Mouse (Mus musculus): ENCODE results near the gene Bcl10. TPM values are rescaled to one million over a fixed set of nuclear protein-coding genes. Genes with fewer than 3 reads are reported as not detected.
"Not testable (repeated sequence)": the region's sequence is repeated elsewhere in the genome, so short reads cannot be mapped to it uniquely, and the experiment has no call there.

Gene Bcl10
- polyA plus RNA-seq, 1 experiment from 2014 or later: 36.0 TPM

DNA sequence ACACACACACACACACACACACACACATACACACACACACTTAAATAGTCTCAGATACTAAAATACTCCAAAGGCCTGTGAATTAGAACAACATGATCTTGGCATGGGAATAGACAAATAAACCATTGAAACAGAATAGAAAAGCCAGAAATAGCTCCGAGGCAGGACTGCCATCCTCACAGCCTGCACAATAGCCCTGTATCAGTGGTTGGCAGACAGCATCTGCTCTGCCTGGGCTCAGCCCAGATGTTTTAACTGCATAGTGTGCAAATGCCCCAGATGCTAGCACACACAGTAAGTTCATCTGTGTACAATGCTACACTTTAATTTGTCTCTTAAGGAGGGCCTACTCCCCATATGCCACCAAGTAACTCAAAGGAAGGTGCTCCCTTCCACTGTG lies 37.2 kb downstream of the Bcl10 start:
- H3K27ac ChIP-seq: no peak overlapping the region
- no peak overlapping the region for H3K4me3 ChIP-seq (replicated peaks)
- H3K4me2 ChIP-seq (replicated peaks): no peak overlapping the region
- H3K27me3 ChIP-seq: peaks cover 32% of the 10 kb centered on the region
- H3K36me3 ChIP-seq: no peaks in the 10 kb centered on the region
- H3K9ac ChIP-seq (replicated peaks): no peak overlapping the region
- no peak for ATAC-seq
- H3K4me1 ChIP-seq (replicated peaks): peaks cover 20% of the 10 kb centered on the region
- H3K9me3 ChIP-seq: 0 out of 2 replicates have a peak, but pooled peaks cover 2% of the 10 kb centered on the region
- WGBS: 65% methylated on average over 1 of the region's 1 CpGs

DNA sequence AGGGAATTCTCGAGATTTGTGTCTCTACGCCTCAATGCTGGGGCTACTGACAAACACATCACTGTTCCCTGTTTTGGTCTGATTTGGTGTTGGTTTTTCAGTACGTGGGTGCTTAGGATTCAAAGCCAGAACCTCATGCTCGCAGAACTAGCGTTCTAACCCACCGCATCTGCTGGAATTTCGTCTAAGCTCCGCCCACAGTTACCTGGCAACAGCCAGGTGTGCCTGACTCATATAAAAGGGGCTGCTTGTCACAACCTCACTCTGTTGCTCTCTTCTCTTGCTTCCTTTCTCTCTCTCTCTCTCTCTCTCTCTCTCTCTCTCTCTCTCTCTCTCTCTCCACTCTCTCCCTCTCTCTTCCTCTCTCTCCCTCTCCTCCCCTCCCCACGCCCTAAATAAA lies 39.8 kb downstream of the Bcl10 start:
- H3K36me3 ChIP-seq: no peaks in the 10 kb centered on the region
- H3K4me3 ChIP-seq (replicated peaks): no peak overlapping the region
- no peak overlapping the region for H3K4me2 ChIP-seq (replicated peaks)
- no peak overlapping the region for H3K27ac ChIP-seq
- H3K9ac ChIP-seq (replicated peaks): no peak overlapping the region
- H3K9me3 ChIP-seq: no peaks in the 10 kb centered on the region
- peaks cover 36% of the 10 kb centered on the region for H3K27me3 ChIP-seq
- no peak for ATAC-seq
- 22% methylated on average over 9 of the region's 9 CpGs for WGBS
- peaks cover 24% of the 10 kb centered on the region for H3K4me1 ChIP-seq (replicated peaks)

DNA sequence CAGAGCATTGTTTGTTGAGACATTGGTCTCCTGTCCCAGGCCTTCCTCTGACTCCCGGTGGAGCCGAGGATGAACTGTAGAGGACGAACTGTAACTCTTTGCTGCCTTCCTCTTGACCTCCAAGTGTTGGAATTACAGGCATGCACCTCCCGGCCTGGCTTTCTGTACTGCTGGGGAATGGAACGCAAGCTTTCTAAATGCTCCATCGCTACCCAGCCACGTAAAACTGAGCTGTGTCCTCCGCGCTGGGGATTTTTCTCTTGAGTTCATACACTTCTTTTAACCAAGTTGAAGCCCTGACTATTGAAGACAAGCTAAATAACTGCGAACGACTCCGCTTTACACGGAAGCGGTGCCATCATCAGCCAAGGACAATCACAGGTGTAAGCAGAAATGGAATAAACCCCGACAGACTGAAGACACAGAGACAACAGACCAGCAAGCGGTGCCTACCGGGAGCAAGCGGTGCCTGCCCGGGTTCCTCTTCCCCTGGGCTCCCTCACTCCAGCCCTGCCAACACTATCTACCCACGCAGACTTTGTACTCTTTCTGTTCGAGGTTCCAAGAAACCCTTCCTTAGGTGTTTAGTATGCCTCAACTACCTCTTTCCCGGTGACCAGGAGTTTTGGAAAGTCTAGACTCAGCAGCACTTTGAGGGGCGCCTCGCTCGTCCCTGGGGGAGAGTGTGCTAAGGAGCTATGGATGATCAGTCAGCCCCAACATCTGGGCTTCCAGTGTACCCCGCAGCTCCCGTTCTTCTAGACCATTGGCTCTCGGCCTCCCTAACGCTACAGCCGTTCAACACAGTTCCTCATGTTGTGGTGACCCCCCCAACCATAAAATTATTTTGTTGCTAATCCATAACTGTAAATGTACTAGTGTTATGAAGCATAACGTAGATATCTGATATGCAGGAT lies 40.8 kb downstream of the Bcl10 start:
- Histone ChIP-seq H3K9me3 (no peaks in the 10 kb centered on the region), H3K27me3 (peaks cover 36% of the 10 kb centered on the region), H3K4me2 (replicated peaks) (peak overlapping the region; percentile 35), H3K9ac (replicated peaks) (no peak overlapping the region), H3K4me1 (replicated peaks) (peaks cover 24% of the 10 kb centered on the region), H3K36me3 (no peaks in the 10 kb centered on the region), H3K27ac (peak overlapping the region; percentile 2; the same call in 1 of the 2 replicates), H3K4me3 (replicated peaks) (peak overlapping the region; percentile 12)
- WGBS: 18% methylated on average over 31 of the region's 31 CpGs
- ATAC-seq: 0 out of 2 replicates have a peak, but pooled peaks have one; percentile 19

DNA sequence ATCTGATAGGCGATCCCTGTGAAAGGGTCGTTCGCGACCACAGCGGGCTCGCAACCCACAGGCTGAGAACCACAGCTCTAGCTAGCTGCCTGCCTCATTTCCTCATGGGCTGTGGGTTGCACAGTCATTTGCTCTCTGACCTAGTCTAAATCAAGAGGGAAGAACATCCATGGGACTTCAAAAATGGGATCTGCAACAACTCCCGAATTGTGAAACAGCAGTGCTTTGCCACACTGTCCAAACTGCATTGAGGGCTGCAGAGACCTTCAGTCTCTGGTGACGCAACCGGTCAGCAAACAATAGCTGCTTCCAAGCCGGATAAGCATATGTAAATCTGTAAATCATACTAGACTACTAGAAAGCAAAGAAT lies 41.4 kb downstream of the Bcl10 start:
- peak; percentile 73 for ATAC-seq
- H3K4me3 ChIP-seq (replicated peaks): peak overlapping the region; percentile 12
- H3K36me3 ChIP-seq: no peaks in the 10 kb centered on the region
- peaks cover 24% of the 10 kb centered on the region for H3K4me1 ChIP-seq (replicated peaks)
- peak overlapping the region; percentile 35 for H3K4me2 ChIP-seq (replicated peaks)
- H3K9ac ChIP-seq (replicated peaks): no peak overlapping the region
- peaks cover 36% of the 10 kb centered on the region for H3K27me3 ChIP-seq
- WGBS: 13% methylated on average over 10 of the region's 10 CpGs
- H3K27ac ChIP-seq: peak overlapping the region; percentile 2; the same call in 1 of the 2 replicates
- no peaks in the 10 kb centered on the region for H3K9me3 ChIP-seq

DNA sequence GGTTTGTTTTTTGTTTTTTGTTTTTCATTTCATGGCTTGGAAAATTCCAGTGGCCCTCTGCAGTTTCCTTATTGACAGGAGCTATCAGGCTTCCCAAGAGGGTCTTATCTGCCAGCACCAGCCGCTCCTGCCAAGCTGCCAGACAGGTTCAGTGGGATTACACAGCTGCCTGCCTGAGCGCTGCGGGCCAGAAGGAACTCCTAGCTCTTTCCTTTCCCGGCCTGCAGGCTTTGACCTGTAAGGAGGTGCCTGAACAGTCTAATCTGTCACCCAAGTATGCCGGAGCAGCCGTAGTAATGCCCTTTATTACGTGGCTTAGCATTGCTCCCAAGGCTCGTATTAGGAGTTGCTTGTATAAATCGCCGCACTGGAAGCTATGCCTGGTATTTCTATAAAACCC lies 41.9 kb downstream of the Bcl10 start:
- Histone ChIP-seq H3K9me3 (no peaks in the 10 kb centered on the region), H3K9ac (replicated peaks) (no peak overlapping the region), H3K4me3 (replicated peaks) (peak overlapping the region; percentile 12; the same call in 1 of the 2 replicates), H3K4me1 (replicated peaks) (peaks cover 24% of the 10 kb centered on the region), H3K27me3 (peaks cover 36% of the 10 kb centered on the region), H3K36me3 (no peaks in the 10 kb centered on the region), H3K4me2 (replicated peaks) (peak overlapping the region; percentile 35), H3K27ac (no peak overlapping the region)
- WGBS: 10% methylated on average over 10 of the region's 10 CpGs
- ATAC-seq: peak; percentile 90

DNA sequence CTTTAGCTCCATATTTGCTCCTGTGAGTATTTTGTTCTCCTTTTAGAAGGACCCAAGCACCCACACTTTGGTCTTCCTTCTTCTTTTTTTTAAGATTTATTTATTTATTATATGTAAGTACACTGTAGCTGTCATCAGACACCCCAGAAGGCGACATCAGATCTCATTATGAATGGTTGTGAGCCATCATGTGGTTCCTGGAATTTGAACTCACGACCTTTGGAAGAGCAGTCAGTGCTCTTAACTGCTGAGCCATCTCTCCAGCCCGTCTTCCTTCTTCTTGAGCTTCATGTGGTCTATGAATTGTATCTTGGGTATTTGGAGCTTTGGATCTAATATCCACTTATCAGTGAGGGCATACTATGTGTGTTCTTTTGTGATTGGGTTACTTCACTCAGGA lies 43.0 kb downstream of the Bcl10 start:
- not testable (repeated sequence) for H3K36me3 ChIP-seq; H3K9ac ChIP-seq (replicated peaks)
- WGBS: 87% methylated on average over 3 of the region's 3 CpGs

DNA sequence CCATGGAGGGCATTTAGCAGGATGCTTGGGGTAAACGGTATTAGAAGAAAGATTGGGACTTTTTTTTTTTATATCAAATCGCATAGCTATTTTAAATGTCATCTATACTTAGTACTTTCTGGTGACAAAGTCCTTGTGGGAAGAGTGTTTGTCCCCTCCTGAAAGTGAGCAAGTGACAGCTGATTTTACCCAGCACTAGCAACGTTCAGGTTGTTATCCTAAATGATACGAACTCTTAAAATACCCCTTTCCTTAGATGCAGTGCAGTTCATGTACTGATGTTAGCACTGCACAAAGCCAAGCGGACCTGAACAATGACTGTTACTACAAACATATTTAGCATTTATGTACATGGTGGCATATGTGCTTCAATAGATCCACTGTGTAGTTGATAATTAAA lies 44.2 kb downstream of the Bcl10 start:
- Histone ChIP-seq H3K9ac (replicated peaks) (no peak overlapping the region), H3K27ac (no peak overlapping the region), H3K4me1 (replicated peaks) (peaks cover 24% of the 10 kb centered on the region), H3K4me2 (replicated peaks) (no peak overlapping the region), H3K9me3 (no peaks in the 10 kb centered on the region), H3K36me3 (no peaks in the 10 kb centered on the region), H3K27me3 (peaks cover 28% of the 10 kb centered on the region), H3K4me3 (replicated peaks) (no peak overlapping the region)
- no peak for ATAC-seq
- WGBS: 93% methylated on average over 5 of the region's 5 CpGs

More for the DNA sequence above, 43.0 kb downstream of the Bcl10 start:
- not testable (repeated sequence) for H3K4me2 ChIP-seq (replicated peaks); H3K4me3 ChIP-seq (replicated peaks); H3K9me3 ChIP-seq; ATAC-seq; H3K27ac ChIP-seq
- H3K4me1 ChIP-seq (replicated peaks): peaks cover 24% of the 10 kb centered on the region
- peaks cover 31% of the 10 kb centered on the region for H3K27me3 ChIP-seq

DNA sequence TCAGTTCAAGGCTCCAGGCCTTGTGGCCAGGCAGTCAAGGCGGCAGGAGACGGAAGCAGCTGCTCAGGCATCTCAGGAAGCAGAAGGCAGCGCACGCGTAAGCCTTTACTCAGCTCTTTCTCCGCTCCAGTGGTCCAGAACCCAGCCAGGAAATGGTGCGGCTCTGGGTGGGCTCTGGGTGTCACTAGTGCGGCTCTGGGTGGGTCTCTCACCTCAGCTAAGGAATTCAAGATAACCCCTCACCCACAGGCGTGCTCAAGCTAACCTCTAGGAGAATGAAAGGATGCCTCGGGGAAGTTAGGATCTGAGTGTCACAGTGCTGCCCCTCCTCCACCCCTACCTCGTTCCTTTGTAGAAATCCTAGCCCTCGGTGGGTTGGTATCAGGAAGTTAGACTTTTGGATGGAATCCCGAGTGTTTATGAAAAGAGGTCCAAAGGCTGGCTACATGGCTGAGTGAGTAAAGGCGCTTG lies 46.5 kb downstream of the Bcl10 start:
- ATAC-seq: no peak
- H3K4me3 ChIP-seq (replicated peaks): no peak overlapping the region
- peaks cover 7% of the 10 kb centered on the region for H3K9me3 ChIP-seq
- no peak overlapping the region for H3K4me2 ChIP-seq (replicated peaks)
- H3K27me3 ChIP-seq: peaks cover 8% of the 10 kb centered on the region
- peaks cover 11% of the 10 kb centered on the region for H3K4me1 ChIP-seq (replicated peaks)
- no peaks in the 10 kb centered on the region for H3K36me3 ChIP-seq
- no peak overlapping the region for H3K27ac ChIP-seq
- 52% methylated on average over 14 of the region's 14 CpGs for WGBS
- no peak overlapping the region for H3K9ac ChIP-seq (replicated peaks)

DNA sequence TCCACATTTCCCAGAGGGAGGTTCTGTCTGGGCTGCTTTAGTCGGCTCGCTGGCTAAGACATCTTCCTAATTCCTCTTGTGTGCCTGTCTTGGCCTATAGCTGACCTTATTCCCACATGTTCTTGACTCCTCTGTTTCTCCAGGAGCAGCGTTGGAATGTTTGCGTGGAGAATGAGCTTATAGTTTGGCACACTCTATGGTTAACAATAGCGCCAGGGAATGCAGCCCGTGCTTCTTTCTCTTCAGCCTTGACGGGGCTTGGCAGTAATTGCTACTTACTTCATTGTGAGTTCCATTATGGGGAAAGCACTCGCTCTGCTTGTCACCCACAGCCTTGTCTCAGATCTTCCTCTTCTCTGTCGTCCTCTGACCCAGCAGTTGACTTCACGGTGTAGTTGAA lies 48.9 kb downstream of the Bcl10 start:
- H3K4me3 ChIP-seq (replicated peaks): no peak overlapping the region
- H3K36me3 ChIP-seq: no peaks in the 10 kb centered on the region
- no peak for ATAC-seq
- 44% methylated on average over 10 of the region's 10 CpGs for WGBS
- no peaks in the 10 kb centered on the region; the same call in 1 of the 2 replicates for H3K27me3 ChIP-seq
- H3K9me3 ChIP-seq: peaks cover 13% of the 10 kb centered on the region
- H3K4me1 ChIP-seq (replicated peaks): no peaks in the 10 kb centered on the region
- H3K4me2 ChIP-seq (replicated peaks): no peak overlapping the region
- no peak overlapping the region for H3K27ac ChIP-seq
- H3K9ac ChIP-seq (replicated peaks): no peak overlapping the region

DNA sequence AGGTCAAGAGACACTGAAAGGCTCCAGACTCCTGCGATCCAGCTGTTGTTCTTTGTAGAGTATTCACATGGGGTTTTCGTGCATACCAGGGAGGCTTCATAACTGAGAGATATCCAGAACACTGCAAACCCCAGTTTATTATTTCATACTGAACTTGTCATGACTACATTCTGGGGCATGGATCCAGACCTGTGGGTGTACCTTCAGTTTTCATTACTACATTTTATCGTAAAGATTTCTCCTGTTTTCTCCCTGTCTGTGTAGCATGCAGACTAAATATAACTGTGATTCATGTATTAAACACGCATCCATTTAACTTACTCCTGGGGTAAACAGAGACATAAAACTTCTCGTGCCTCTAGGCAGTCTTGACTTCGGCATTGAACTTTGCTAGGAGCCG lies 52.4 kb downstream of the Bcl10 start:
- no peak overlapping the region for H3K27ac ChIP-seq
- H3K27me3 ChIP-seq: no peaks in the 10 kb centered on the region
- no peak overlapping the region for H3K4me3 ChIP-seq (replicated peaks)
- WGBS: 92% methylated on average over 7 of the region's 7 CpGs
- no peaks in the 10 kb centered on the region for H3K36me3 ChIP-seq
- H3K9me3 ChIP-seq: peaks cover 13% of the 10 kb centered on the region
- no peak overlapping the region for H3K9ac ChIP-seq (replicated peaks)
- no peaks in the 10 kb centered on the region for H3K4me1 ChIP-seq (replicated peaks)
- no peak for ATAC-seq
- no peak overlapping the region for H3K4me2 ChIP-seq (replicated peaks)
